Mouse (Mus musculus) thymus, adult 2 months (tissue): ENCODE measurements around the gene Arpc3.

Experiments used
- CTCF ChIP-seq: fragments of 200-500 bp; IDR thresholded peaks from 2 replicates; pipeline ENCODE4 v1.5.1; 2012; ENCODE audit warnings: mild to moderate bottlenecking, control low read depth, low read length, moderate library complexity, borderline replicate concordance; ENCODE audit not compliant: control insufficient read depth, poor library complexity, insufficient read depth; ENCODE audit errors: extremely low read depth
- POLR2A ChIP-seq: fragments of 200-500 bp; IDR thresholded peaks from 2 replicates; pipeline ENCODE4 v1.6.1; 2012; ENCODE audit warnings: mild to moderate bottlenecking, low read length, control low read depth, moderate library complexity; ENCODE audit not compliant: control insufficient read depth, poor library complexity, insufficient read depth; ENCODE audit errors: extremely low read depth

- TF ChIP-seq CTCF (no peak), POLR2A (no peak)
These were observed 47.9 kb upstream of the Arpc3 start for GRCm38 (mm10) chr5:122343768-122344167.
